Mouse (Mus musculus) B cell, adult 2 months (primary cell): ENCODE data around the gene Serpina3c.

Experiments
- DNase-seq, 2 experiments: peaks; one replicate each; pipeline ENCODE4 v3.0.0; 2022

Serpina3c gene

GRCm38 (mm10) chr12:104108507-104108906 lies 45.2 kb downstream of the Serpina3c start:
- no peak for DNase-seq

GRCm38 (mm10) chr12:104106919-104107318 lies 46.8 kb downstream of the Serpina3c start:
- no peak for DNase-seq

GRCm38 (mm10) chr12:104105847-104106246 lies 47.8 kb downstream of the Serpina3c start:
- no peak for DNase-seq

- DNase-seq: no peak
Observed at GRCm38 (mm10) chr12:104100768-104101167, 52.9 kb downstream of the Serpina3c start, which contains the start of gene Serpina5. TSS of gene Serpina5 (plus strand) at chr12:104101113.
